In the genomic region with DNA sequence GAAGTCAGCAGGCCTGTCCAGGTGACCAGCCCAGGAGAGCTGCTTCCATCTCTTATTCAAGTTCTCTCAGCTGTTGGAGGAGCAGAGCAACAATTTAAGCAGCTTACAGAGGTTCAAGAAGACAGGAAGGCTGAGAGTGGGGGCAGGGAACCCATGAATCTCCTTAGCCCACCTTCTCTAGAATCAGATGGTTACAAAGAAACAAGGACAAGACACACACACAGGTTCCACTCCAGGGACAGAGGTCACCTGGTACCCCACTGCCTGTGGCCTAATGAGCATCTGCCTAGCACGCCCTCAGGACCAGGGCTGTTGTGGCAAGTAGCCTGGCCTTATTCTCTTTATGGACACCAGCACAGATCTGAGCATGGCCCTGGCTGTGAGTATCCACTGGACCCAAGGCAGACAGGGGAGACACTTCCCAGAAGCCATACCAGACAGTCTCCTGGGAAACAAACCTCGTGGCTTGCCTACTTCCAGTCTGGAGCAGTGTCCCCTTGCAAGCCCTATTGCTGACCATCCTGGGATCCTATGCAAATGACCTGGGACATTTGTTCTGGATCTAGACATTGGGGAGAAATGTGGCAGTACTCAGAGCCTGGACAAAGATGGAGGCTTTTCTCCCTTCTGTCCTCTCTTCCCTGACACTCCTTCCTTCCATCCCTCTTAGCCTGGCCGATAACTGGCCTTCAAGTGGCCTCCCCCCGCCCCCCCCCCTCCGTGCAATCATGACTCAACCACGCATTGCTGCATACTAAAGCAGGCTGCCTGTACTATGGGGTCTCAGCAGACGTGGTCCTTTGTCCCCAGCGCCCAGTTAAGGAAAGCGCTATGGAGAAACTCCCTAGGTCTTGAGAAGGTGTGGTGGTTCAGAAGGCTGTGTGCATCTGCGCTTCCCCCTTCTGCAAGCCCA, we compare ENCODE assay signal across 9 mouse cellular contexts. TPM values are rescaled to one million over a fixed set of nuclear protein-coding genes. Genes with fewer than 3 reads are reported as not detected.
DNase-seq lines count a peak whose midpoint lies in the region; ATAC-seq and TF ChIP-seq lines count a peak whose summit lies in the region.
"Had no signal": no experiment of that assay in that cellular context is flagged by ENCODE, and none has a peak within 500 bp of the region (broad histone marks: within the 10 kb centered on the region; RNA-seq: fewer than 3 reads in every experiment).

No protein-coding gene starts in this region.

- no peak for TF ChIP-seq POLR2A in kidney, adult 2 months (IDR thresholded peaks at IDR 0.05; ENCODE audit: low read depth, low read length)

- DNase-seq in kidney, postnatal 10 days, result no peak
- DNase-seq in limb, embryonic 10.5 days (ENCODE audit: low spot score), result peak; percentile 61
- DNase-seq in retina, embryonic 14.5 days (ENCODE audit: low spot score), result peak; percentile 54
- DNase-seq in B cell, adult 2 months, result no peak
- no peak for DNase-seq in kidney, adult 2 months
- no peak for DNase-seq in adrenal gland, postnatal 4 days (ENCODE audit: low spot score in 2 of 2)
- DNase-seq: gastrocnemius, postnatal 25 days had no signal

- H3K36me3 ChIP-seq in kidney, embryonic 15.5 days, result no peaks in the 10 kb centered on the region
- H3K36me3 ChIP-seq in embryonic facial prominence, embryonic 15.5 days, result no peaks in the 10 kb centered on the region
- peaks cover 8% of the 10 kb centered on the region; the same call in 1 of the 2 replicates for H3K36me3 ChIP-seq in limb, embryonic 10.5 days
- no peaks in the 10 kb centered on the region for H3K36me3 ChIP-seq in kidney, adult 2 months (ENCODE audit: control insufficient read depth, insufficient read depth, low read length)

- H3K4me2 ChIP-seq in kidney, embryonic 15.5 days, result peak overlapping the region; percentile 98
- peak overlapping the region; percentile 85 for H3K4me2 ChIP-seq in embryonic facial prominence, embryonic 15.5 days (replicated peaks)

- 9% methylated on average over 10 of the region's 10 CpGs for WGBS in kidney, embryonic 15.5 days
- 10% methylated on average over 9 of the region's 10 CpGs for WGBS in embryonic facial prominence, embryonic 15.5 days
- 12% methylated on average over 9 of the region's 10 CpGs for whole genome bisulfite sequencing in limb, embryonic 10.5 days
- WGBS in kidney, adult 2 months, result 21% methylated on average over 10 of the region's 10 CpGs

- peak overlapping the region; percentile 66 for H3K4me3 ChIP-seq in kidney, embryonic 15.5 days (replicated peaks)
- peak overlapping the region; percentile 65 for H3K4me3 ChIP-seq in embryonic facial prominence, embryonic 15.5 days (replicated peaks)
- peak overlapping the region; percentile 73 for H3K4me3 ChIP-seq in limb, embryonic 10.5 days
- no peak overlapping the region for H3K4me3 ChIP-seq in kidney, adult 2 months (ENCODE audit: insufficient read depth, low read depth, low read length)

- H3K4me1 ChIP-seq in kidney, embryonic 15.5 days, result peaks cover 41% of the 10 kb centered on the region
- H3K4me1 ChIP-seq in embryonic facial prominence, embryonic 15.5 days, result peaks cover 43% of the 10 kb centered on the region
- H3K4me1 ChIP-seq in limb, embryonic 10.5 days, result peaks cover 36% of the 10 kb centered on the region
- no peaks in the 10 kb centered on the region for H3K4me1 ChIP-seq in kidney, adult 2 months (ENCODE audit: control insufficient read depth, insufficient read depth, low read length)

- peaks cover 9% of the 10 kb centered on the region; the same call in 1 of the 2 replicates for H3K27me3 ChIP-seq in kidney, embryonic 15.5 days
- no peaks in the 10 kb centered on the region for H3K27me3 ChIP-seq in embryonic facial prominence, embryonic 15.5 days
- H3K27me3 ChIP-seq in limb, embryonic 10.5 days (ENCODE audit: low read depth, poor library complexity, severe bottlenecking), result peaks cover 5% of the 10 kb centered on the region; the same call in 1 of the 2 replicates
- no peaks in the 10 kb centered on the region for H3K27me3 ChIP-seq in kidney, adult 2 months (replicated peaks; ENCODE audit: control insufficient read depth, insufficient read depth, low read length)

- no peaks in the 10 kb centered on the region for H3K9me3 ChIP-seq in kidney, embryonic 15.5 days (replicated peaks)
- no peaks in the 10 kb centered on the region for H3K9me3 ChIP-seq in embryonic facial prominence, embryonic 15.5 days (replicated peaks)
- no peaks in the 10 kb centered on the region for H3K9me3 ChIP-seq in limb, embryonic 10.5 days (replicated peaks)

- peak; percentile 20; the same call in 1 of the 2 replicates for ATAC-seq in kidney, embryonic 15.5 days (replicated peaks; ENCODE audit: low FRiP score)
- ATAC-seq in embryonic facial prominence, embryonic 15.5 days (ENCODE audit: insufficient number of reproducible peaks, low FRiP score, low TSS enrichment, low read depth), result peak; percentile 20; the same call in 1 of the 2 replicates

- TF ChIP-seq CTCF in kidney, adult 2 months (conservative IDR thresholded peaks at IDR 0.05; ENCODE audit: insufficient read depth, insufficient read length, low read depth, low read length), result no peak

- peak overlapping the region; percentile 73 for H3K9ac ChIP-seq in kidney, embryonic 15.5 days
- peak overlapping the region; percentile 62 for H3K9ac ChIP-seq in embryonic facial prominence, embryonic 15.5 days

- peak overlapping the region; percentile 88 for H3K27ac ChIP-seq in kidney, embryonic 15.5 days
- H3K27ac ChIP-seq in embryonic facial prominence, embryonic 15.5 days (replicated peaks), result peak overlapping the region; percentile 95
- peak overlapping the region; percentile 99 for H3K27ac ChIP-seq in limb, embryonic 10.5 days
- H3K27ac ChIP-seq in kidney, adult 2 months (ENCODE audit: insufficient read depth, low read depth, low read length), result no peak overlapping the region

RNA-seq across cellular contexts. Expression of a gene that starts 38.5 kb away (rescaled TPM):
- polyA plus RNA-seq in kidney, embryonic 15.5 days (2015; fragmentation: Nextera tagmentation; extraction: Ambion mirVana), result not detected in 2 replicates
- not detected in 2 replicates for polyA plus RNA-seq in embryonic facial prominence, embryonic 15.5 days (2015; fragmentation: Nextera tagmentation; extraction: Ambion mirVana)
- polyA plus RNA-seq in limb, embryonic 10.5 days (2016; fragmentation: Nextera tagmentation; extraction: Ambion mirVana), result not detected in 2 replicates
- polyA plus RNA-seq in kidney, adult 2 months (2012; rRNA removed), result not detected in 2 replicates
- not detected for total RNA-seq in adrenal gland, postnatal 4 days (2021)
- total RNA-seq: gastrocnemius, postnatal 25 days had no signal

Comparison
In these comparisons a context has a peak if more than half of its experiments do, and no peak if none do; other contexts are left out.
1. DNase-seq: peak in limb, embryonic 10.5 days (single experiment) and retina, embryonic 14.5 days (single experiment); none in kidney, postnatal 10 days (single experiment), B cell, adult 2 months (0 of 2), kidney, adult 2 months (single experiment) and adrenal gland, postnatal 4 days (0 of 2).